Mouse (Mus musculus) midbrain, embryonic 10.5 days (tissue): ENCODE measurements around the gene Galntl6. TPM values are rescaled to one million over a fixed set of nuclear protein-coding genes. Genes with fewer than 3 reads are reported as not detected.

ENCODE experiments used
- DNase-seq: peaks from one replicate; pipeline ENCODE4 v3.0.0-alpha.2; 2017; ENCODE audit warnings: low spot score
- H3K27ac ChIP-seq: fragments of 300-500 bp; sonication (generic); replicated peaks from 2 replicates; pipeline ENCODE4 v1.5.1; 2016; ENCODE audit warnings: mild to moderate bottlenecking
- H3K27me3 ChIP-seq: fragments of 300-500 bp; sonication (generic); 2 replicates; pipeline ENCODE4 v1.6.1; 2016; ENCODE audit warnings: low read depth, mild to moderate bottlenecking; ENCODE audit not compliant: poor library complexity, severe bottlenecking
- H3K36me3 ChIP-seq: fragments of 300-500 bp; sonication (generic); 2 replicates; pipeline ENCODE4 v1.6.1; 2016; ENCODE audit warnings: mild to moderate bottlenecking, moderate library complexity
- H3K4me1 ChIP-seq: fragments of 300-500 bp; sonication (generic); 2 replicates; pipeline ENCODE4 v1.6.1; 2016
- H3K4me3 ChIP-seq: fragments of 300-500 bp; sonication (generic); 2 replicates; pipeline ENCODE4 v1.5.1; 2016; ENCODE audit warnings: mild to moderate bottlenecking, moderate library complexity
- H3K9me3 ChIP-seq: fragments of 300-500 bp; sonication (generic); replicated peaks from 2 replicates; pipeline ENCODE4 v1.6.1; 2016; ENCODE audit warnings: mild to moderate bottlenecking
- WGBS: fragments of 180-500 bp; shearing (Covaris S2); methylation state at CpG from one replicate; pipeline ENCODE4 v1.1.7; 2016; 5-methylcytosine and 5-hydroxymethylcytosine counted together
- polyA plus RNA-seq: library from polyadenylated mRNA; unstranded; fragments of >200 nt; fragmentation: Nextera tagmentation; extraction: Ambion mirVana; gene quantifications from 2 replicates; pipeline ENCODE4 v1.2.1, GENCODE M21; 2016

Gene Galntl6
- polyA plus RNA-seq: 0.37 and 0.97 TPM in 2 replicates

- peak within 1 kb of the TSS; percentile 76 for H3K4me3 ChIP-seq
- H3K27ac ChIP-seq: peak within 1 kb of the TSS; percentile 76
- no peaks in the 10 kb centered on the region for H3K36me3 ChIP-seq
- peak; percentile 56 for DNase-seq
- peaks cover 25% of the 10 kb centered on the region for H3K4me1 ChIP-seq
- under 1% methylated on average over 37 of the region's 37 CpGs for WGBS
- H3K27me3 ChIP-seq: peaks cover 33% of the 10 kb centered on the region
- no peaks in the 10 kb centered on the region for H3K9me3 ChIP-seq
These were observed at the start of gene Galntl6 for GRCm38 (mm10) chr8:58912196-58912839. Gene Galntl6, minus strand, starts transcription at chr8:58912640.

- Histone ChIP-seq H3K4me1 (no peaks in the 10 kb centered on the region), H3K36me3 (no peaks in the 10 kb centered on the region), H3K4me3 (no peak overlapping the region), H3K27me3 (no peaks in the 10 kb centered on the region), H3K9me3 (no peaks in the 10 kb centered on the region), H3K27ac (no peak overlapping the region)
- no peak for DNase-seq
- WGBS: 88% methylated on average over 5 of the region's 5 CpGs
These were observed 44.8 kb upstream of the Galntl6 start for GRCm38 (mm10) chr8:58957195-58957739.

GRCm38 (mm10) chr8:58943773-58944172, 31.3 kb upstream of the Galntl6 start:
- no peaks in the 10 kb centered on the region for H3K36me3 ChIP-seq
- no peak overlapping the region for H3K27ac ChIP-seq
- H3K4me3 ChIP-seq: no peak overlapping the region
- no peak for DNase-seq
- H3K27me3 ChIP-seq: no peaks in the 10 kb centered on the region
- no peaks in the 10 kb centered on the region for H3K9me3 ChIP-seq
- H3K4me1 ChIP-seq: no peaks in the 10 kb centered on the region
- 90% methylated on average over 4 of the region's 4 CpGs for WGBS

- no peak overlapping the region for H3K4me3 ChIP-seq
- no peaks in the 10 kb centered on the region for H3K27me3 ChIP-seq
- WGBS: 80% methylated on average over 1 of the region's 1 CpGs
- H3K36me3 ChIP-seq: no peaks in the 10 kb centered on the region
- DNase-seq: no peak
- H3K4me1 ChIP-seq: no peaks in the 10 kb centered on the region
- H3K27ac ChIP-seq: no peak overlapping the region
- no peaks in the 10 kb centered on the region for H3K9me3 ChIP-seq
These were observed 18.6 kb upstream of the Galntl6 start for GRCm38 (mm10) chr8:58931066-58931465.

- H3K36me3 ChIP-seq: no peaks in the 10 kb centered on the region
- DNase-seq: no peak
- WGBS: 64% methylated on average over 2 of the region's 2 CpGs
- no peak overlapping the region for H3K27ac ChIP-seq
- H3K4me1 ChIP-seq: peaks cover 25% of the 10 kb centered on the region
- no peaks in the 10 kb centered on the region for H3K9me3 ChIP-seq
- H3K27me3 ChIP-seq: peaks cover 30% of the 10 kb centered on the region
- no peak overlapping the region for H3K4me3 ChIP-seq
These were observed 2.7 kb upstream of the Galntl6 start for GRCm38 (mm10) chr8:58915142-58915541.

GRCm38 (mm10) chr8:58913640-58913968, 1.2 kb upstream of the Galntl6 start:
- 45% methylated on average over 3 of the region's 3 CpGs for WGBS
- no peak overlapping the region for H3K27ac ChIP-seq
- no peak for DNase-seq
- H3K4me3 ChIP-seq: peak overlapping the region; percentile 76; the same call in 1 of the 2 replicates
- H3K36me3 ChIP-seq: no peaks in the 10 kb centered on the region
- H3K9me3 ChIP-seq: no peaks in the 10 kb centered on the region
- peaks cover 33% of the 10 kb centered on the region for H3K27me3 ChIP-seq
- peaks cover 25% of the 10 kb centered on the region for H3K4me1 ChIP-seq

- no peak for DNase-seq
- H3K9me3 ChIP-seq: no peaks in the 10 kb centered on the region
- H3K4me1 ChIP-seq: peaks cover 25% of the 10 kb centered on the region
- H3K27me3 ChIP-seq: peaks cover 33% of the 10 kb centered on the region
- peak overlapping the region; percentile 76 for H3K4me3 ChIP-seq
- H3K27ac ChIP-seq: peak overlapping the region; percentile 76
- H3K36me3 ChIP-seq: no peaks in the 10 kb centered on the region
- WGBS: 2% methylated on average over 30 of the region's 30 CpGs
These were observed 600 bp upstream of the Galntl6 start for GRCm38 (mm10) chr8:58912840-58913639.

GRCm38 (mm10) chr8:58911677-58912076, 763 bp downstream of the Galntl6 start, which contains the start of gene BC030500:
Gene BC030500, plus strand, starts transcription at chr8:58911755.
- Histone ChIP-seq H3K36me3 (no peaks in the 10 kb centered on the region), H3K4me3 (peak within 1 kb of the TSS; percentile 76), H3K9me3 (no peaks in the 10 kb centered on the region), H3K4me1 (peaks cover 25% of the 10 kb centered on the region), H3K27me3 (peaks cover 33% of the 10 kb centered on the region), H3K27ac (peak within 1 kb of the TSS; percentile 76)
- no peak for DNase-seq
- WGBS: 10% methylated on average over 14 of the region's 14 CpGs

- H3K27me3 ChIP-seq: no peaks in the 10 kb centered on the region
- peaks cover 7% of the 10 kb centered on the region for H3K4me1 ChIP-seq
- H3K9me3 ChIP-seq: no peaks in the 10 kb centered on the region
- H3K4me3 ChIP-seq: no peak overlapping the region
- no peak for DNase-seq
- 13% methylated on average over 2 of the region's 2 CpGs for WGBS
- H3K36me3 ChIP-seq: no peaks in the 10 kb centered on the region
- no peak overlapping the region for H3K27ac ChIP-seq
These were observed 8.0 kb downstream of the Galntl6 start for GRCm38 (mm10) chr8:58904465-58904864.

GRCm38 (mm10) chr8:58895960-58896359, 16.5 kb downstream of the Galntl6 start:
- no peaks in the 10 kb centered on the region for H3K36me3 ChIP-seq
- H3K9me3 ChIP-seq: no peaks in the 10 kb centered on the region
- 71% methylated on average over 6 of the region's 6 CpGs for WGBS
- no peak overlapping the region for H3K4me3 ChIP-seq
- H3K27me3 ChIP-seq: no peaks in the 10 kb centered on the region
- H3K4me1 ChIP-seq: no peaks in the 10 kb centered on the region
- no peak for DNase-seq
- no peak overlapping the region for H3K27ac ChIP-seq

- Histone ChIP-seq H3K27ac (no peak overlapping the region), H3K4me1 (no peaks in the 10 kb centered on the region), H3K4me3 (no peak overlapping the region), H3K27me3 (no peaks in the 10 kb centered on the region), H3K9me3 (no peaks in the 10 kb centered on the region), H3K36me3 (no peaks in the 10 kb centered on the region)
- DNase-seq: no peak
- WGBS: 92% methylated on average over 3 of the region's 3 CpGs
These were observed 21.8 kb downstream of the Galntl6 start for GRCm38 (mm10) chr8:58890591-58890990.

- DNase-seq: no peak
- H3K4me3 ChIP-seq: no peak overlapping the region
- no peaks in the 10 kb centered on the region for H3K9me3 ChIP-seq
- no peaks in the 10 kb centered on the region for H3K27me3 ChIP-seq
- WGBS: 37% methylated on average over 1 of the region's 1 CpGs
- H3K4me1 ChIP-seq: no peaks in the 10 kb centered on the region
- H3K27ac ChIP-seq: no peak overlapping the region
- H3K36me3 ChIP-seq: no peaks in the 10 kb centered on the region
These were observed 26.0 kb downstream of the Galntl6 start for GRCm38 (mm10) chr8:58886405-58886804.

- no peak overlapping the region for H3K4me3 ChIP-seq
- no peaks in the 10 kb centered on the region for H3K27me3 ChIP-seq
- no peaks in the 10 kb centered on the region for H3K9me3 ChIP-seq
- no peak for DNase-seq
- no peaks in the 10 kb centered on the region for H3K4me1 ChIP-seq
- no peak overlapping the region for H3K27ac ChIP-seq
- no peaks in the 10 kb centered on the region for H3K36me3 ChIP-seq
These were observed 88.1 kb downstream of the Galntl6 start for GRCm38 (mm10) chr8:58824347-58824746.
